Mouse (Mus musculus) kidney, embryonic 16.5 days (tissue): ENCODE measurements around the gene Patz1. TPM values are rescaled to one million over a fixed set of nuclear protein-coding genes. Genes with fewer than 3 reads are reported as not detected.

ENCODE experiments used
- ATAC-seq: fragments of 200-750 bp; cut with Nextera tagmentation; 2 replicates; pipeline ENCODE4 v1.8.0; 2017; ENCODE audit warnings: moderate TSS enrichment; ENCODE audit not compliant: low FRiP score, low TSS enrichment
- H3K27ac ChIP-seq: fragments of 300-500 bp; sonication (generic); 2 replicates; pipeline ENCODE4 v1.5.1; 2014; ENCODE audit warnings: low read length
- H3K27me3 ChIP-seq: fragments of 300-500 bp; sonication (generic); 2 replicates; pipeline ENCODE4 v1.6.1; 2014; ENCODE audit warnings: low read length, control low read depth, mixed read lengths; ENCODE audit not compliant: insufficient read depth
- H3K36me3 ChIP-seq: fragments of 300-500 bp; sonication (generic); 2 replicates; pipeline ENCODE4 v1.6.1; 2014; ENCODE audit warnings: low read length, control low read depth, mixed read lengths; ENCODE audit not compliant: insufficient read depth
- H3K4me1 ChIP-seq: fragments of 300-500 bp; sonication (generic); 2 replicates; pipeline ENCODE4 v1.6.1; 2014; ENCODE audit warnings: low read length, control low read depth, mixed read lengths; ENCODE audit not compliant: insufficient read depth
- H3K4me2 ChIP-seq: fragments of 300-500 bp; sonication (generic); replicated peaks from 2 replicates; pipeline ENCODE4 v1.6.1; 2014; ENCODE audit warnings: low read depth, low read length
- H3K4me3 ChIP-seq: fragments of 300-500 bp; sonication (generic); 2 replicates; pipeline ENCODE4 v1.5.1; 2014; ENCODE audit warnings: mild to moderate bottlenecking, low read length
- H3K9ac ChIP-seq: fragments of 300-500 bp; sonication (generic); replicated peaks from 2 replicates; pipeline ENCODE4 v1.6.1; 2014; ENCODE audit warnings: low read length
- H3K9me3 ChIP-seq: fragments of 300-500 bp; sonication (generic); 2 replicates; pipeline ENCODE4 v1.6.1; 2016; ENCODE audit warnings: low read length, control low read depth
- WGBS: fragments of 180-500 bp; shearing (Covaris S2); extraction: QIAGEN DNeasy Blood & Tissue Kit; methylation state at CpG from one replicate; pipeline ENCODE4 v1.1.7; 2014; 5-methylcytosine and 5-hydroxymethylcytosine counted together
- polyA plus RNA-seq: library from polyadenylated mRNA; unstranded; fragments of >200 nt; fragmentation: Nextera tagmentation; extraction: Ambion mirVana; gene quantifications from 2 replicates; pipeline ENCODE4 v1.2.1, GENCODE M21; 2015

Patz1 gene
- polyA plus RNA-seq, 1 experiment from 2014 or later: 49.5 TPM

DNA sequence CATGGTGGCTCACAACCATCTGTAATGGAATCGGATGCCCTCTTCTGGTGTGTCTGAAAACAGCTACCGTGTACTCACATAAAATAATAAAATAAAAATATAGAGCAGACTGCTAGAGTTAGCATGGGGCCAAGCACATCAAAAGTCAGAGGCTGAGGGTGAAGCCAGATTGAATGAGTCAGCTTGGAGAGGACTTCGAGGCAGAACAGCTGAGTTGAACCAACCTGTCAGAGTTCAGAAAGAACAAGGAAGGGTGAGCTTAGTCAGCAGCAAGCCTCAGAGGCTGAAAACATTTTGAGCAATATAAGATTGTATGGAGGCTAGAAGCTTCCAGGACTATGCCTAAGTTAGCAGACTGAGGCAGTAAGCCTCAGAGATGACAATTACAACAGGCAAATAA, 29.6 kb downstream of the Patz1 start:
- H3K4me1 ChIP-seq: no peaks in the 10 kb centered on the region
- H3K9me3 ChIP-seq: no peaks in the 10 kb centered on the region
- no peak for ATAC-seq
- no peak overlapping the region for H3K4me3 ChIP-seq
- 88% methylated on average over 3 of the region's 3 CpGs for WGBS
- no peak overlapping the region for H3K27ac ChIP-seq
- no peak overlapping the region for H3K4me2 ChIP-seq
- no peaks in the 10 kb centered on the region for H3K27me3 ChIP-seq
- H3K36me3 ChIP-seq: no peaks in the 10 kb centered on the region
- no peak overlapping the region for H3K9ac ChIP-seq

DNA sequence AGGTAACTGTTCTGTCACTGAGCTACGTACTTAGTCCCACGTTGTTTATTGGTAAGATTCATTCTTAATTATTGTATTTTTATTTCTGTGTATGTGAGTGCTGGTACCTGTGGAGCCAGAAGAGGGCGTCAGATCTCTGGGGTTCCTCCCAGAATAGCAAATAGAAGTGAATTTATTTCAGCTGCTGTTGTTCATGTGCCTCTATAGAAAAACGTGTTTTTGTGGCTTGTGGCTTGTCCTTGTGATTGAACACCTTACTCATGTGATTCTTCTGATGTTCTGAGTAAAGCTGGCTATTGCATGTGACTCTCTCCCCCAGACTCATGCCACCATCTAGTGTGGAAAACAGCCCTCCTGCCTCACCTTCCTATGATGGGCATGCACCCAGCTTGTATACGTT, 39.6 kb downstream of the Patz1 start:
- no peak overlapping the region for H3K27ac ChIP-seq
- no peaks in the 10 kb centered on the region for H3K27me3 ChIP-seq
- no peak overlapping the region for H3K9ac ChIP-seq
- 81% methylated on average over 5 of the region's 5 CpGs for WGBS
- H3K4me2 ChIP-seq: no peak overlapping the region
- no peaks in the 10 kb centered on the region for H3K36me3 ChIP-seq
- no peaks in the 10 kb centered on the region for H3K9me3 ChIP-seq
- no peak for ATAC-seq
- peaks cover 22% of the 10 kb centered on the region for H3K4me1 ChIP-seq
- H3K4me3 ChIP-seq: no peak overlapping the region

- Histone ChIP-seq H3K4me3 (no peak overlapping the region), H3K27me3 (no peaks in the 10 kb centered on the region), H3K4me2 (no peak overlapping the region), H3K9me3 (no peaks in the 10 kb centered on the region), H3K36me3 (no peaks in the 10 kb centered on the region), H3K27ac (no peak overlapping the region), H3K9ac (no peak overlapping the region), H3K4me1 (peaks cover 22% of the 10 kb centered on the region)
- ATAC-seq: no peak
- 69% methylated on average over 11 of the region's 11 CpGs for WGBS
Measured at GRCm38 (mm10) chr11:3328806-3329775, 40.4 kb downstream of the Patz1 start.

GRCm38 (mm10) chr11:3329891-3330451, 41.3 kb downstream of the Patz1 start, which contains the start of gene Pik3ip1:
TSS of gene Pik3ip1 (plus strand) at chr11:3330401.
- peak within 1 kb of the TSS; percentile 71 for H3K9ac ChIP-seq
- H3K4me2 ChIP-seq: peak within 1 kb of the TSS; percentile 99
- H3K36me3 ChIP-seq: no peaks in the 10 kb centered on the region
- ATAC-seq: no peak
- no peaks in the 10 kb centered on the region for H3K27me3 ChIP-seq
- H3K9me3 ChIP-seq: no peaks in the 10 kb centered on the region
- peaks cover 24% of the 10 kb centered on the region for H3K4me1 ChIP-seq
- H3K4me3 ChIP-seq: peak within 1 kb of the TSS; percentile 55
- peak within 1 kb of the TSS; percentile 57; the same call in 1 of the 2 replicates for H3K27ac ChIP-seq

- Histone ChIP-seq H3K9me3 (no peaks in the 10 kb centered on the region), H3K27ac (peak overlapping the region; percentile 57; the same call in 1 of the 2 replicates), H3K4me2 (peak overlapping the region; percentile 99), H3K4me3 (peak overlapping the region; percentile 55), H3K36me3 (no peaks in the 10 kb centered on the region), H3K4me1 (peaks cover 30% of the 10 kb centered on the region), H3K9ac (peak overlapping the region; percentile 71), H3K27me3 (no peaks in the 10 kb centered on the region)
- WGBS: under 1% methylated on average over 9 of the region's 9 CpGs
- ATAC-seq: peak; percentile 27; the same call in 1 of the 2 replicates
Measured at GRCm38 (mm10) chr11:3330566-3330965, 41.9 kb downstream of the Patz1 start.

DNA sequence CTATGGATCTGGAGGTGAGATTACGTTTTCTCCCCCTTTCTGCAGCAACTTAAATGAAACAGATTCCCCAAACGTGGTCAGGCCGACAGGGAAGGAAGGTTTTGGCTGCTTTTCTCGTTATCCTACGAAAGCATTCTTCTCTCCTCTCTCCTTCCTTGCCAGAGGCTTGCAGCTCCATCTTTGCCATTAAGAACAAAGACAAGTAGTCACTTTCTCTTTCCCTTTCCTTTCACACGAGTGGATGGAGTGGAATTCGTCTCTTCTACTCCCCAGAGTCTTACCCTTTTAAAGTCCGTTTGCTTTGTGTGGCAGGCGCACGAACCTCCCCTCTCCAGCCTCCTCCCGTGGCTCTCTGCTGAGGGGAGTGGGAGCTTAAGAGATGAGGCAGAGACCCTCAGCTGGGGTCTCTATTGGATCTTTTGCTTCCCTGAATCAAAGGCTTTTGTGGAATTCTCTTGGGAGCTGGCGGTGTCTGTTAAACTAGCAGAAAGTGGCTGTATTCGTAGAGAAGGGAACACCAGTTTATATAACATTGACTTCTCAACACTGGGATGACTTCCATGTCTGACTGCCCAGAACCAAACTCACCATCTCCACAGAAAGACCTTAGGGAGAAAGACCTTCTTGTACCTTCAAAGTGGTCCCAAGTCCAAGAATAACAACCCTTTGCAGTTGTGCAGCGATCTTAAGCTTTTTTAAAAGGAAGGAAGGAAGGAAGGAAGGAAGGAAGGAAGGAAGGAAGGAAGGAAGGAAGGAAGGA, 42.5 kb downstream of the Patz1 start:
- no peak for ATAC-seq
- H3K27ac ChIP-seq: peak overlapping the region; percentile 57; the same call in 1 of the 2 replicates
- WGBS: 3% methylated on average over 14 of the region's 14 CpGs
- no peaks in the 10 kb centered on the region for H3K36me3 ChIP-seq
- H3K9ac ChIP-seq: peak overlapping the region; percentile 71
- no peaks in the 10 kb centered on the region for H3K27me3 ChIP-seq
- no peaks in the 10 kb centered on the region for H3K9me3 ChIP-seq
- H3K4me1 ChIP-seq: peaks cover 36% of the 10 kb centered on the region
- peak overlapping the region; percentile 99 for H3K4me2 ChIP-seq
- peak overlapping the region; percentile 55 for H3K4me3 ChIP-seq

DNA sequence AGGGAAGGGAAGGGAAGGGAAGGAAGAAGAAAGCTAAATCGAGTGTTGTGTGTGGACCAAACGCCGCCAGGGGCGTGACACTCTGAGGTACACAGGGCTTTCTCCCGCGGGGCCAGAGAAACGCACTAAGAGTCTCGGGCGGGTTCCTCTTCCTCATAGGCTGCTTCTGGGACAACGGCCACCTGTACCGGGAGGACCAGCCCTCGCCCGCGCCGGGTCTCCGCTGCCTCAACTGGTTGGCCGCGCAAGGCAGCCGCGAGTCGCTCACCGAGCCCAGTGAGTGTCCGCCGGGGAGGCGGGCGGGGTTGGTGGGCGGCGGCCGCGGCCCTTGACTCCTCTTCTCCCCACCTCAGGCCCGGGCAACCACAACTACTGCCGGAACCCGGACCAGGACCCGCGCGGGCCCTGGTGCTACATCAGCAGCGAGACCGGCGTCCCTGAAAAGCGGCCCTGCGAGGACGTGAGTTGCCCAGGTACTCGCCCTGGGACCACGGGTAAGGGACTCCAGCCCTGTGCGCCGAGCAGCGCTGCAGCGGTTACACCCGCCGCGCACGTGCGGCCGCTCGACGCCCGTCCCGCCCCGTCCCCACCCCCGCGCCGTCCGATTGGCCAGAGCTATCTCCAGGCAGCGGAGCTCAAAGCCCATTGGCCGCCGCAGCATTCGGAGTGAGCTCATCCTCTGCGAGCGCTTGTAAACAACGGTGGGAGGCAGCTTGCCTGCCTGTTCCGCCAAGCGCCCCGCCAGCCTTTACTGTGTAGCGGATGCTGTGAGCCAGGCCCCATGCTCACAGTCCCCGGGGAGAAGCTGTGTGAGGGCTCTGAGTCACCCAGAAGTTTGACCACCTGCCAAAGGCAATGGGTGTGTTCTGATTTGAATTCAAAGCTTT, 43.3 kb downstream of the Patz1 start:
- H3K27ac ChIP-seq: peak overlapping the region; percentile 55; the same call in 1 of the 2 replicates
- ATAC-seq: peak; percentile 97
- H3K4me1 ChIP-seq: peaks cover 41% of the 10 kb centered on the region
- no peaks in the 10 kb centered on the region for H3K27me3 ChIP-seq
- H3K4me3 ChIP-seq: peak overlapping the region; percentile 55
- no peaks in the 10 kb centered on the region for H3K36me3 ChIP-seq
- peak overlapping the region; percentile 99 for H3K4me2 ChIP-seq
- peak overlapping the region; percentile 71 for H3K9ac ChIP-seq
- H3K9me3 ChIP-seq: no peaks in the 10 kb centered on the region
- WGBS: under 1% methylated on average over 75 of the region's 75 CpGs

DNA sequence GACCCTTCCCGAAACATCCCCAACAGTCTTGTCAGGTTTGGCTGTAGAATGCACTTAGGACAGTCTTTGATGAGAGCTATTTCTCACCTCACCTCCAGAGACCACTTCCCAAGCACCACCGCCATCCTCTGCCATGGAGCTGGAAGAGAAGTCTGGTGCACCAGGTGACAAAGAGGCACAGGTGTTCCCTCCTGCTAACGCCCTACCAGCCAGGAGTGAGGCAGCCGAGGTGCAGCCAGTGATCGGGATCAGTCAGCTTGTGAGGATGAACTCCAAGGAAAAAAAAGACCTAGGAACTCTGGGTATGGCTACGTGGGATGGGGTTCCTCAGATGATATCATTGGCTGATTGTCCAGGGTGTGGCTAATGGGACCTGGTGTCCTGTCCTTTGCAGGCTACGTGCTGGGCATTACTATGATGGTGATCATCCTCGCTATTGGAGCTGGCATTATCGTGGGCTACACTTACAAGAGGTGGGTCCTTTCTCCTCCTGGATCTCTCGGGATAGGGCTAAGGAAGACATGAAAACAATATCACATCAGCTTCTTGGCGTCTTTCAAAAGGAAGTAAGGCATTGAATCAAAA, 44.5 kb downstream of the Patz1 start:
- no peak overlapping the region for H3K9ac ChIP-seq
- peaks cover 52% of the 10 kb centered on the region for H3K4me1 ChIP-seq
- H3K36me3 ChIP-seq: no peaks in the 10 kb centered on the region
- no peaks in the 10 kb centered on the region for H3K27me3 ChIP-seq
- H3K4me2 ChIP-seq: no peak overlapping the region
- 85% methylated on average over 11 of the region's 11 CpGs for WGBS
- H3K4me3 ChIP-seq: no peak overlapping the region
- no peak for ATAC-seq
- H3K9me3 ChIP-seq: no peaks in the 10 kb centered on the region
- no peak overlapping the region for H3K27ac ChIP-seq
